Mouse (Mus musculus) hindlimb bud, embryonic 11.5 days (tissue): ENCODE results near the gene Mob3c.

ENCODE experiments used
- DNase-seq: peaks from one replicate; pipeline ENCODE4 v3.0.0-alpha.2; 2012; ENCODE audit warnings: low read depth, low spot score; ENCODE audit errors: extremely low spot score

The Mob3c gene

GRCm38 (mm10) chr4:115827888-115828571 lies at the start of gene Mob3c:
TSS of gene Mob3c (plus strand) at chr4:115828092.
- DNase-seq: no peak

GRCm38 (mm10) chr4:115780269-115780668 lies 47.6 kb upstream of the Mob3c start:
- DNase-seq: no peak

DNA sequence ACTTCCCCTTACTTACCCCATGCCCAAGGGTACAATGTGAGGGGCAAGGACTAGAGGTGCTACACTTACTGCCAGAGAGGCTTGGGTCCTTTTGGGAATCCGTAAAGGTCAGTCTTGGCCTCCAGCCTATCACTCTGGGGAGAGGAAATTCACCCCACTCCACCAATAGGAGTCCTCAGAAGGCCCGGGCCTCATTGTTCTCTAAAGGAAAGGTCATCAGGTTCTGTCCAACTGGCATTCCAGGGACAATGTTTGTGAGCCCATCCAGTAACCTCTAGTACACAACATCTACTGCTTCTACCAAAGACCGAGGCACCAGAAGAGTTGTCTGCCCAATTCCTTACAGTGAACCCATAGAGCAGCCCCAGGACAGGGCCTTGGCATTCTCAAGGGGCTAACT lies 47.0 kb upstream of the Mob3c start, which contains the start of gene Tex38:
TSS of gene Tex38 (minus strand) at position 101 of the 400 bp plus-strand sequence.
- no peak for DNase-seq

- DNase-seq: no peak
Measured at GRCm38 (mm10) chr4:115782026-115782805, 45.7 kb upstream of the Mob3c start.

DNA sequence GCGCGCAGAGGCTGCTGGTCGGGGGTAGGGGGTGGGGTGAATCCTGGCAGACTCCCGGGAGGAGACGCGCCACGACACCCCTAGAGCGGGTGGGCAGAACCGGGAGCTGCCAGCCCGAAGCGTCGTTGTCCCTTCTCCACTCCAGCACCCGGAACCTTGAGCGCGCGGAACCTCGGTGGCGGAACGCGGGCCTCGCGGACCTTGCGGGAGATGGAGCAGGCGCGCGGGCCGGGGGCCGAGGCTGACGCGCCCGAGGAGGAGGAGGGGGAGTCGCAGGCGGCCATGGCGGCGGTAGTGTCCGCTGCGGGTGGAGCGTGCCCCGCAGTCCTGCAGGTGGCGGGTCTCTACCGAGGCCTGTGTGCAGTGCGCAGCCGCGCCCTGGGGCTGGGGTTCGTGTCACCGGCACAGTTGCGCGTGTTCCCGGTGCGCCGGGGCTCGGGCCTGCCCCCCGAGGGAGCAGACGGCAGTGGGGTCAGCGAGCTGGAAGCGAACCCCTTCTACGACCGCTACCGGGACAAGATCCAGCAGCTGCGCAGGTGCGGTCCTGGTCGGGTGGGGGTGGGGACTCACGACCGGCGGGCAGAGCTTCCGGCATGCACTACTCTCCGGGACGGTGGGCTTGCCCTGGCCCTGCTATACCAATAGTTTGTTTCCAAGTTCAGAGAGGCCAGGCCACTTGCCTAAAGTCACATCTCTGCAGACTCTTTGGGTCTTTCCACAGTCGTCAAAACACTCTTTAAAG lies 43.0 kb upstream of the Mob3c start, which contains the start of gene Atpaf1:
TSS of gene Atpaf1 (plus strand) at position 44 of the 742 bp plus-strand sequence.
- no peak for DNase-seq

- no peak for DNase-seq
Measured at GRCm38 (mm10) chr4:115785511-115786034, 42.3 kb upstream of the Mob3c start.

GRCm38 (mm10) chr4:115790864-115791263 lies 37.0 kb upstream of the Mob3c start:
- DNase-seq: no peak

DNA sequence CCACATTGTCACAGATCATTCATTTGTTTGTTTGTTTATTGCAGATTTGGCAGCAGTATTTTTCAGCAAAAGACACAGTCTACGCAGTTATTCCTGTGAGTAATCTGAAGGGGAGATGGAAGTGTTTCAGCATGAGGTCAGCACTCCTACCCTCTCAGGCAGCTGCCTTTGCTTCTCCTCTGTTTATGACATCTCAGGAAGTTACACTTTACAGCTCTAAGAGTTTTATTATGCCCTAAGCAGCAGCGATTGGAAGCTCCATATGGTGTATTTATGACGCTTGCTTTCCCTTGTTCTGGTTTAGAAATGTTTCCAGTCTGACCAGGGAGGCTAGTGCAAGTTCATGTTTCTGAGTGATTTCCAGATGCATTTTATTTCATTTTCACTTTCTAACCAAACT lies 32.5 kb upstream of the Mob3c start:
- no peak for DNase-seq

- no peak for DNase-seq
Measured at GRCm38 (mm10) chr4:115799981-115800380, 27.9 kb upstream of the Mob3c start.

GRCm38 (mm10) chr4:115812326-115812725 lies 15.6 kb upstream of the Mob3c start:
- DNase-seq: no peak

DNA sequence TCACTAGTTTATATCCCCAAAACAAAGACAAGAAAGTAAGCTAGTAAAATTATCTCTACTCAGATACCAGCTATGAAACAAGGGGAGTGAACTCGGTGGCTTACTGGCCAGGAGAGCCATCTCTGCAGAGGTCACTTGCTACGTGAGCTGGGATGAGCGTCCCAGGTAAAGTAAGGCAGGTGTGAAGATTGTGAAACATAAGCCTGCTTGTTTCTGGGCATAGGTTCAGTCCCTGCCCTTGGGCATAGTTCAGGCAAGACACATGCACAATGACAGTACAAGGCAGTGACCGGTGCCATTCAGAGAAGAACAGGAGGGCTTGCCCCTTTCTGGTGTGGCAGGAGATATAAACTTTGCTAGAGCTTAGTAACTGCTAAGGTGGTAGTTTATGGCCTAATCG lies 12.3 kb upstream of the Mob3c start:
- no peak for DNase-seq

- no peak for DNase-seq
Measured at GRCm38 (mm10) chr4:115820199-115820598, 7.7 kb upstream of the Mob3c start.

GRCm38 (mm10) chr4:115820944-115821343 lies 6.9 kb upstream of the Mob3c start:
- no peak for DNase-seq

- no peak for DNase-seq
Measured at GRCm38 (mm10) chr4:115821431-115821830, 6.5 kb upstream of the Mob3c start.

GRCm38 (mm10) chr4:115821928-115822327 lies 6.0 kb upstream of the Mob3c start:
- no peak for DNase-seq

- DNase-seq: no peak
Measured at GRCm38 (mm10) chr4:115824178-115824577, 3.7 kb upstream of the Mob3c start.

DNA sequence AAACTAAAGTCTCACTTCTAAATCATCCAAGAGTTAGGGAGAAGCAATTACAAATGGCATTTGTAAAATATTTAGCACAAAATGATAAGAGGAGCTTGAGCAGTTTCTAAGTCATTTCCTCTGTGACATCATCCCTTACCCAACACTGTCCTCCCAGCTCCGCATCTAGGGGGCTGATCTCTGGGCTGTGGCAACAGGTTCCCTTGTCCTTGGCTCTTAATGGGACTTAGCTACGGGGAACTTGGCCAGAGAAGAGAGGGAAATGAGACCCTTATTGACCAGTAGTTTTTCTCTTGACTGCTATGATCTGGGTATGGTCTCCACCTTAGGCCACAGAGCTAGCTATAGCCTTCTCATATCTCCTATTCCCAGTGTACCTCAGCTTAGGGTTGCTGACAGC lies 2.6 kb upstream of the Mob3c start:
- no peak for DNase-seq

GRCm38 (mm10) chr4:115827066-115827465 lies 826 bp upstream of the Mob3c start:
- DNase-seq: no peak

DNA sequence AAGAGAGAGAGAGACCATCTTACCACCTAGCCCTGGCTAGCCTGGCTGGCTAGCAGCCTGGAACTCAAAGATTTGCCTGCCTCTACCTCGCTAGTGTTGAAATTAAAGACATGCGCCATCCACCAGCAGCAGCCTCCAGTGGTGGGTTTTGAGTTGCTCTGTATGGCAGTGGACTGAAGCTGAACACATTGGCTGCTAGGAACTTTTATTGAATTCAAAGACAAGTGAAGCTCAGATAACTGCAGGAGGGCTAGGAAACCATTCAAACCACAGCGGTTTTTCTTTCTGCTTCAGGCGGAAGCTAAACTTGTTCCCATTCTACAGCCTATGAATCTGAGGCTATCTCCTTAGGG lies 381 bp upstream of the Mob3c start:
- no peak for DNase-seq

DNA sequence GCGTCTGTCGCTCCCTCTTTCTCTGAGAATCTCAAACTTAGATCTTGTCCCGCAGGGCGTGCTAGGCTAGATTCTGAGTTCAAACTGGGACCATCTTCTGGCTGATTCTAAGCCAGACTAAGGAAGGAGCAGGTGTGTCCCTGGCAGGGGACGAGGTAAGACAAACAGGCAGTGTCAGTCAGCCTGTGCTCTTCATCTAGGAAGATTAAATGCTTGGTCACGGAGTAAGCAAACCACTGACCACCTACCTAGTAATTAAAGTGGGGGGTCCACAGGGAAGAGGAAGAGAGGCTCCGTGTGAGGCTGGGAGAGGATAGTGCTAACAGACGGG lies 645 bp downstream of the Mob3c start:
- DNase-seq: no peak

GRCm38 (mm10) chr4:115830491-115830890 lies 2.6 kb downstream of the Mob3c start:
- no peak for DNase-seq

DNA sequence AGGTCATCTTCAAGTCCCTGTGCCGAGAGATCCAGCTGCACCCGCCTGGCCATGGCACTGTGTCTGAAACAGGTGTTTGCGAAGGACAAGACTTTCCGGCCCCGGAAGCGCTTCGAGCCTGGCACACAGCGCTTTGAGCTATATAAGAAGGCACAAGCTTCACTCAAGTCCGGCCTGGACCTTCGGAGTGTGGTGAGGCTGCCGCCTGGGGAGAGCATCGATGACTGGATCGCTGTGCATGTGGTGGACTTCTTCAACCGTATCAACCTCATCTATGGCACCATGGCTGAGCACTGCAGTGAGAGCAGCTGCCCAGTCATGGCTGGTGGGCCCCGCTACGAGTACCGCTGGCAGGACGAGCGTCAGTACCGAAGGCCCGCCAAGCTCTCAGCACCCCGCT lies 3.3 kb downstream of the Mob3c start:
- no peak for DNase-seq
